ENCODE assay signal across 8 mouse cellular contexts in the genomic region with DNA sequence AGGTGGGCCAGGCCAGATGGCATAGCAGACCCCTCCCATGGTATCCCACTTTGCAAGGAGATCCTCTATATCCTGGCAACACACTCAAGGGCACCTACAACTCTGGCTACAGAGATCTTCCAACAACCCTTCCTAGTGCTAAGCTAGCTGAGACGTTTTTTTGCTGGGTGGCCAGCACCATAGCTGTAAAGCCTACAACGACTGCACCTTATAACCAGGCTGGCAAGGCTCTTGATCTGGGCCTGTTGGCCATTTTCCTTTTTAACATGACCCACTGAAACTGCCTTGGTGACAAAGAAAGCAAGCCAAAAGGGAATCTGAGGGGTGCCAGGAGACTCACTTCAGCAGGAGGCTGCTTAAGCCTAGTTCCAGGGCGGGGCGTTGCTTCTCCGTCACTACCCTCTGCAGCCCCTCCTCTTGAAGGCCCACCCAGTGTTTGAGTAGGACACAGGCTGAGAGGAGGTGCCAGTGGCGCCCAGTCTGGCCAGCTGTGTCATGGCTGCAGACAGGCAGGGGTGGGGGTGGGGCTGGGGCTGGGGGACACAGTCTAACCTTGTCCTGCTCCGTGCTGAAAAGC. TPM values are rescaled to one million over a fixed set of nuclear protein-coding genes. Genes with fewer than 3 reads are reported as not detected.
A peak's percentile ranks its signal among the peaks of the same experiment; 100 is the strongest.
DNase-seq lines count a peak whose midpoint lies in the region; ATAC-seq and TF ChIP-seq lines count a peak whose summit lies in the region.

No protein-coding gene starts in this region.

- no peaks in the 10 kb centered on the region for H3K9me3 ChIP-seq in G1E (replicated peaks)
- no peaks in the 10 kb centered on the region for H3K9me3 ChIP-seq in heart, embryonic 10.5 days
- no peaks in the 10 kb centered on the region for H3K9me3 ChIP-seq in limb, embryonic 11.5 days (ENCODE audit: control insufficient read depth, low read length)
- H3K9me3 ChIP-seq in midbrain, embryonic 11.5 days (ENCODE audit: control insufficient read depth, low read length): no peaks in the 10 kb centered on the region

- peak overlapping the region; percentile 57; the same call in 1 of the 2 replicates for H3K4me3 ChIP-seq in G1E (ENCODE audit: low read depth, low read length)
- H3K4me3 ChIP-seq in brown adipose tissue, adult 24 weeks (ENCODE audit: insufficient read depth, low read depth, low read length): 0 out of 2 replicates have a peak overlapping the region, but pooled peaks have one; percentile 3
- H3K4me3 ChIP-seq in heart, embryonic 10.5 days: peak overlapping the region; percentile 30; the same call in 1 of the 2 replicates
- no peak overlapping the region for H3K4me3 ChIP-seq in limb, embryonic 11.5 days (ENCODE audit: low read depth, low read length)
- H3K4me3 ChIP-seq in midbrain, embryonic 11.5 days (ENCODE audit: low read depth, low read length): no peak overlapping the region

- no peaks in the 10 kb centered on the region for H3K27me3 ChIP-seq in G1E (ENCODE audit: insufficient read depth, low read length)
- no peaks in the 10 kb centered on the region for H3K27me3 ChIP-seq in heart, embryonic 10.5 days (ENCODE audit: insufficient read depth, poor library complexity, severe bottlenecking)
- H3K27me3 ChIP-seq in limb, embryonic 11.5 days (ENCODE audit: control insufficient read depth, insufficient read depth, low read length): no peaks in the 10 kb centered on the region
- no peaks in the 10 kb centered on the region for H3K27me3 ChIP-seq in midbrain, embryonic 11.5 days (ENCODE audit: control insufficient read depth, insufficient read depth, low read length)

- peak; percentile 36; the same call in 1 of the 2 replicates for ATAC-seq in G1E (ENCODE audit: extremely low read depth, insufficient number of reproducible peaks, low FRiP score, poor library complexity, severe bottlenecking)
- 0 out of 2 replicates have a peak, but pooled peaks have one; percentile 41 for ATAC-seq in limb, embryonic 11.5 days (ENCODE audit: insufficient number of reproducible peaks, low FRiP score, low TSS enrichment, low read depth)
- ATAC-seq in midbrain, embryonic 11.5 days (ENCODE audit: low FRiP score): peak; percentile 45; the same call in 1 of the 2 replicates

- peaks cover 99% of the 10 kb centered on the region for H3K4me1 ChIP-seq in G1E (ENCODE audit: insufficient read depth, low read depth, low read length)
- H3K4me1 ChIP-seq in brown adipose tissue, adult 24 weeks (ENCODE audit: control insufficient read depth, insufficient read depth, insufficient read length, low read length): peaks cover 78% of the 10 kb centered on the region
- peaks cover 84% of the 10 kb centered on the region for H3K4me1 ChIP-seq in heart, embryonic 10.5 days
- peaks cover 30% of the 10 kb centered on the region for H3K4me1 ChIP-seq in limb, embryonic 11.5 days (ENCODE audit: control insufficient read depth, insufficient read depth, low read length)
- H3K4me1 ChIP-seq in midbrain, embryonic 11.5 days (ENCODE audit: control insufficient read depth, insufficient read depth, low read length): peaks cover 39% of the 10 kb centered on the region

- H3K4me2 ChIP-seq in limb, embryonic 11.5 days (ENCODE audit: low read depth, severe bottlenecking): no peak overlapping the region
- H3K4me2 ChIP-seq in midbrain, embryonic 11.5 days: no peak overlapping the region

- WGBS in heart, embryonic 10.5 days: 21% methylated on average over 7 of the region's 7 CpGs
- 33% methylated on average over 7 of the region's 7 CpGs for WGBS in limb, embryonic 11.5 days
- WGBS in midbrain, embryonic 11.5 days: 24% methylated on average over 7 of the region's 7 CpGs

- no peak for TF ChIP-seq CTCF in G1E (IDR thresholded peaks at IDR 0.05; ENCODE audit: low read depth, low read length)

- peaks cover 63% of the 10 kb centered on the region for H3K36me3 ChIP-seq in G1E (replicated peaks)
- 0 out of 2 replicates have a peak, but pooled peaks cover under 1% of the 10 kb centered on the region for H3K36me3 ChIP-seq in heart, embryonic 10.5 days
- no peaks in the 10 kb centered on the region for H3K36me3 ChIP-seq in limb, embryonic 11.5 days (ENCODE audit: control insufficient read depth, insufficient read depth, low read length)
- no peaks in the 10 kb centered on the region for H3K36me3 ChIP-seq in midbrain, embryonic 11.5 days (ENCODE audit: control insufficient read depth, insufficient read depth, low read length)

- DNase-seq in G1E (ENCODE audit: low spot score): peak; percentile 46
- DNase-seq in heart, embryonic 10.5 days (ENCODE audit: low spot score): peak; percentile 81
- DNase-seq in limb, embryonic 11.5 days (ENCODE audit: low spot score): no peak
- peak; percentile 89 for DNase-seq in midbrain, embryonic 11.5 days (ENCODE audit: low spot score, missing footprints)
- no peak for DNase-seq in right cerebral cortex, adult 2 months (ENCODE audit: low spot score in 2 of 2)
- DNase-seq in cerebellum, postnatal 14 days: no peak
- DNase-seq in testis, postnatal 14 days (ENCODE audit: low spot score): no peak

- peak overlapping the region; percentile 88 for H3K27ac ChIP-seq in brown adipose tissue, adult 24 weeks (replicated peaks; ENCODE audit: low read depth, low read length)
- peak overlapping the region; percentile 81 for H3K27ac ChIP-seq in heart, embryonic 10.5 days
- H3K27ac ChIP-seq in limb, embryonic 11.5 days (replicated peaks; ENCODE audit: low read depth, low read length): no peak overlapping the region
- H3K27ac ChIP-seq in midbrain, embryonic 11.5 days (ENCODE audit: low read depth, low read length): no peak overlapping the region

- H3K9ac ChIP-seq in limb, embryonic 11.5 days (ENCODE audit: low read length): no peak overlapping the region
- H3K9ac ChIP-seq in midbrain, embryonic 11.5 days (ENCODE audit: low read length): no peak overlapping the region

RNA-seq across cellular contexts. Expression of a gene that starts 4.3 kb away (rescaled TPM):
- not detected in 2 replicates for total RNA-seq in G1E (2014; fragmentation: Nextera tagmentation)
- total RNA-seq in G1E (2017): not detected in 2 replicates
- not detected in 2 replicates for polyA plus RNA-seq in G1E (2012)
- not detected in 2 replicates for polyA plus RNA-seq in brown adipose tissue, adult 24 weeks (2012; ENCODE audit: insufficient read depth, insufficient read length, missing spikeins)
- polyA plus RNA-seq in heart, embryonic 10.5 days (2016; fragmentation: Nextera tagmentation; extraction: Ambion mirVana): 0.18 TPM in 1 of 2 replicates, not detected in the other
- not detected in 2 replicates for polyA plus RNA-seq in limb, embryonic 11.5 days (2014; fragmentation: Nextera tagmentation; extraction: Ambion mirVana)
- polyA plus RNA-seq in midbrain, embryonic 11.5 days (2014; fragmentation: Nextera tagmentation; extraction: Ambion mirVana): 0.14 TPM in 1 of 2 replicates, not detected in the other

RNA-seq across cellular contexts. Expression of a gene that starts 26.4 kb away (rescaled TPM):
- total RNA-seq in G1E (2014; fragmentation: Nextera tagmentation) (86.9 and 89.5 TPM in 2 replicates), G1E (2017) (14.6 and 16.3 TPM in 2 replicates)
- 57.2 and 68.1 TPM in 2 replicates for polyA plus RNA-seq in G1E (2012)
- 13.6 and 24.0 TPM in 2 replicates for polyA plus RNA-seq in brown adipose tissue, adult 24 weeks (2012; ENCODE audit: insufficient read depth, insufficient read length, missing spikeins)
- 17.3 and 18.3 TPM in 2 replicates for polyA plus RNA-seq in heart, embryonic 10.5 days (2016; fragmentation: Nextera tagmentation; extraction: Ambion mirVana)
- 18.3 and 18.8 TPM in 2 replicates for polyA plus RNA-seq in limb, embryonic 11.5 days (2014; fragmentation: Nextera tagmentation; extraction: Ambion mirVana)
- 31.5 and 32.0 TPM in 2 replicates for polyA plus RNA-seq in midbrain, embryonic 11.5 days (2014; fragmentation: Nextera tagmentation; extraction: Ambion mirVana)

Comparison
In these comparisons a context has a peak if more than half of its experiments do, and no peak if none do; other contexts are left out.
1. DNase-seq: peak in G1E (single experiment), heart, embryonic 10.5 days (single experiment) and midbrain, embryonic 11.5 days (single experiment); none in limb, embryonic 11.5 days (single experiment), right cerebral cortex, adult 2 months (0 of 2), cerebellum, postnatal 14 days (0 of 2) and testis, postnatal 14 days (single experiment).
2. H3K4me3 ChIP-seq: peak in G1E (single experiment), brown adipose tissue, adult 24 weeks (single experiment) and heart, embryonic 10.5 days (single experiment); none in limb, embryonic 11.5 days (single experiment) and midbrain, embryonic 11.5 days (single experiment).
3. H3K27ac ChIP-seq: peak in brown adipose tissue, adult 24 weeks (single experiment) and heart, embryonic 10.5 days (single experiment); none in limb, embryonic 11.5 days (single experiment) and midbrain, embryonic 11.5 days (single experiment).
4. Peak in every context shown above with its lines, with median percentiles within 50 percentile points of each other: ATAC-seq.